Mouse (Mus musculus) embryo, embryonic 11.5 days (tissue): ENCODE measurements around the gene Asb6.

Experiments used
- DNase-seq: peaks from one replicate; pipeline ENCODE4 v3.0.0-alpha.2; 2012; ENCODE audit warnings: low read depth, low spot score

Gene Asb6

GRCm38 (mm10) chr2:30796382-30796781 lies 33.8 kb downstream of the Asb6 start:
- peak; percentile 80 for DNase-seq

DNA sequence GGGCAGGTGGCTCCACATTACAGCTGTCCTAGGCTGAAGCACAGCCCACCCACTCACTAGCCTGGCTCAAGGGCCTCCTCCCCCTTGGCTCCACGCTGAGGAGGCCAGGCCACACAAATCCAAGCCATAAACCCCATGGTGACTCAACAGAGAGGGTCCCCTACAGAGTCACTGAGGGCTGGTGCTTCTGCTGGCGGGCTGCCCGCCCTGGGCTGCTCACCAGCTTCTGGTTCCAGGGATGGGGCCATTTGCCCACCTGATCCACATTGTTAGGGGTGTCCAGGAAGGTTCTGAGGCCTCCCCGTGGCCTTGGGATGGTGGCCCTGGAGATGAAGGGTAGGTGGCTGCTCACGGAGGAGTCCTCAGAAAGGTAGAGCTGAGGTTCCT lies 34.3 kb downstream of the Asb6 start:
- DNase-seq: no peak

GRCm38 (mm10) chr2:30795271-30795888 lies 34.8 kb downstream of the Asb6 start:
- no peak for DNase-seq

- peak; percentile 87 for DNase-seq
Measured at GRCm38 (mm10) chr2:30794179-30795108, 35.7 kb downstream of the Asb6 start.

- DNase-seq: no peak
Measured at GRCm38 (mm10) chr2:30792061-30792460, 38.1 kb downstream of the Asb6 start.

GRCm38 (mm10) chr2:30787466-30787865 lies 42.7 kb downstream of the Asb6 start:
- DNase-seq: no peak

- DNase-seq: no peak
Measured at GRCm38 (mm10) chr2:30784078-30784994, 45.8 kb downstream of the Asb6 start.

GRCm38 (mm10) chr2:30783346-30783745 lies 46.8 kb downstream of the Asb6 start:
- DNase-seq: no peak

DNA sequence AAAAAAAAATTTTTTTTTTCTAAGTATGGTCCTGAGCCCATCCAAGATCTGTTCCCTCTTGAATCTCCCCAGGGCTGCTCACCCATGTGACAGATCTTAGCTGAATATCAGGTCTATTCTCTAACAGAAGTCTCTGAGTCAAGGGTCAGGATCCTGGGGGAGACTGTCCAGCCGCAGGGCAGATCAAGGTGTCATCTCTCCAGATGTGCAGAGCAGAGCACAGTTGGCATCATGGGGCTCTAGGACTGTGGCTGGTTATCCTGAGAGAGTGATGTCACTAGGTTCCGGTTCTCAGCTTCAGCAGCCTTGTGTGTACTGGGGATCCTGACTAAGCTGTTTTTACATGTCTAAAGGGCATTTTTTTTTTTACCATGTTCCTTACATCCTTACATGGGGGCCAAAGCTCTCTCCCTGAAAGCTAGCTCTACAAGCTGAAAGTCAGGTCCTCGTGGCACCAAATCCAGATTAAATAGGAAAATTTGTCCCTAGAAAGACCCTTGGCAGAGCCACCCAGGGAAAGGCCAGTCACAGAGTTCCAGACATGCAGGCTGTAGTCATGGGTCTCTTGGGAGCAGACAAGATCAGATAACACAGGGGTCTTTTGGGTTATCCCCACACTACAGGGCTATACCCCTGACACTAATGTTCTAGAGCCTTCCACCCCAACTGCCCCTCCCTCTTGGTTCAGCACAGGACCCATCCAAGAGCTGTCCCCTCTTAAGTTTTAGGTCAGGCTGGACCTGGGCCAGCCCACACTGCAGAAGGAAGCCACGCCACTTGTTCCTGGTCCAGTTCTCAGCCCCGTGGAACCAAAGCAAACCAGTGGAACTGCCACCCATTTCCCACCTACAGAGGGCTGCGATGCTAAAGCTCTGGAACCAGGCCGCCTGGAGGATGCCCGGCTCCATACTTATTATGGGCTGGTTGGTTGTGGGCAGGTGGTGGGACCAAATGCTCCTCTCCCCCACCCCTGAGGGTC lies 47.5 kb downstream of the Asb6 start:
- no peak for DNase-seq

GRCm38 (mm10) chr2:30779241-30779640 lies 50.9 kb downstream of the Asb6 start:
- no peak for DNase-seq

- no peak for DNase-seq
Measured at GRCm38 (mm10) chr2:30778235-30778634, 51.9 kb downstream of the Asb6 start.

- DNase-seq: no peak
Measured at GRCm38 (mm10) chr2:30777266-30777665, 52.9 kb downstream of the Asb6 start.

DNA sequence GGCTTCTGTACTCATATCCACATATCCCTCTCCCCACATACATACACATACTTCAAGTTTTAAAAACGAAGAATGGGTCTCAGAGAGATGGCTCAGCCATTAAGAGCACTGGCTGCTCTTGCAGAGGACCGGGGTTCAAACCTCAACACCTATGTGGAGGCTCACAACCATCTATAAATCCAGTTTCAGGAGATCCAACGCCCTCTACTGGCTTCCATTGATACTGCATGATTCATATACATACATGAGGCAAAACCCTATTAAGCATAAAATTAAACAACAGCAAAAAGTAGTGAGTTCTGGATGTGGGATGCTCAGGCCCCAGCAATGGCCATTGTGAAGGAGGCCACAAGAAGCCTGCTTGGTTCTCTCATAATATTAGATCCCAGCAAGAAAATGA lies 54.2 kb downstream of the Asb6 start:
- DNase-seq: no peak

GRCm38 (mm10) chr2:30773313-30774005 lies 56.7 kb downstream of the Asb6 start:
- no peak for DNase-seq
